Mouse (Mus musculus) CD4-positive, CD25-positive, alpha-beta regulatory T cell, adult 4 months (primary cell): ENCODE results near the gene Apex1. TPM values are rescaled to one million over a fixed set of nuclear protein-coding genes. Genes with fewer than 3 reads are reported as not detected.
"Not testable (repeated sequence)": the region's sequence is repeated elsewhere in the genome, so short reads cannot be mapped to it uniquely, and the experiment has no call there.

Source experiments
- ATAC-seq: one replicate; pipeline ENCODE4 v1.8.0; 2017
- polyA plus RNA-seq, 2 experiments: library from polyadenylated mRNA; unstranded; fragments of 100-300 nt; shearing (Covaris generic); gene quantifications; one replicate each; pipeline ENCODE4 v1.2.1; 2017

The Apex1 gene
- 100 to 1,000 TPM in 1 of 2 experiments, 10 to 100 TPM in 1; 74.0 to 103 TPM for polyA plus RNA-seq

DNA sequence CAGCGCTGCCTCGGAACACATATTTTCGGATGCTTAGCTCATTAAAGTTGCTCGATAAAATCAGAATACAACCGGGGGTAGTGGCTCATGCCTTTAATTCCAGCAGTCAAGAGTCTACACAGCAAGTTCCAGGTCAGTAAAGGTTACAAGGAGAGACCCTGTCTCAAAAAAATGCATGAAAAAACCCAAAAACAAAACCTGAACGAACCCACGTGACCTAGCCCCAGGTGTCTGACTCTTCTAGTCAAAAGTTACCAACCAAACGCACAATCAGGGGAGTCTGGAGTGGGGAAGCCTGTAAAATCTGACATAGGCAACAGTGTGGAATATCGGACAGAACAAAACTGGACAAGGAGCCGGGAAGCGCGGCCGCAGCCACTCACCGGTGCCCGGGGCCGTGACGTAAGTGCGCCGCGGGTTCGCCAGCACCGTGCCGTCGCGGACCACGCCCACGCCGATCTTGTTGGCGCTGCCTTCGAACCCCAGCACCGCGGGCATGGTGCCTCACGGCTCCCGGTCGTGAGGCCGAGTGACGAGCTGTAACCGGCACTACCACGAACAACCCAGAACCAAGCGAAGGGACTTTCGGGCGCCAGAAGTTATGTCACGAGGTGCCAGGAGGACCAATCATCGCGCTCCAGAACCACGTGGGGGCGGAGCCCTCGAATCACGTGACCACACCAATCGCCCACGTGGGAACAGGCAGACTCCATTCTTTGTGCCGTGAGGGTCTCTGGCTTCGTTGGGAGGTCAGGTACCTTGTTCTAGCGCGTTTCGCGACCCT is at the start of gene Apex1, which contains the start of gene Osgep:
Gene Apex1 (plus strand): TSS at position 688 of the 784 bp plus-strand sequence.
Gene Osgep (minus strand): TSS at position 613 of the 784 bp plus-strand sequence.
- ATAC-seq: peak; percentile 94

- no peak for ATAC-seq
Measured at GRCm38 (mm10) chr14:50875175-50875574, 49.6 kb upstream of the Apex1 start.

GRCm38 (mm10) chr14:50875591-50876230 is 49.1 kb upstream of the Apex1 start:
- ATAC-seq: no peak

GRCm38 (mm10) chr14:50876236-50876950 is 48.4 kb upstream of the Apex1 start:
- no peak for ATAC-seq

DNA sequence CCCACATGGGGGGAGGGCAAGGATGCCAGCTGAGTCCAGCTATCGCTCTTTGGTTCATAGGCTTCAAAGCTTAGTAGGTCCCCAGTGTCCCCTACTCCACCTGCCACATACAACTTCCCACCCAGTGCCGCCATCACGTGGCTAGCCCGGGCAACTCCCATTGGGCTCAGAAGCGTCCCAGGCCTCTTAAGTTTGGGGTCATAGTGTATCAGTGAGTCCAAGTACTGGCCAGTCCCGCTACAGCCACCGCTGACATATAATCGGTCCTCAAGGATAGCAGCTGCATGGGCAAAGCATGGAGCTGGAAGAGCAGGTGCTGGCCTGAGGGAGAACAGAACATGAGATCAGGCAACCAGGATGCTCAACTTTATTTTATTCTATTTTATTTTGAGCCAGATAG is 33.1 kb upstream of the Apex1 start:
- ATAC-seq: no peak

- ATAC-seq: no peak
Measured at GRCm38 (mm10) chr14:50892091-50892490, 32.7 kb upstream of the Apex1 start.

- ATAC-seq: no peak
Measured at GRCm38 (mm10) chr14:50892541-50893459, 32.0 kb upstream of the Apex1 start.

- no peak for ATAC-seq
Measured at GRCm38 (mm10) chr14:50895407-50895806, 29.4 kb upstream of the Apex1 start.

GRCm38 (mm10) chr14:50895985-50896746 is 28.6 kb upstream of the Apex1 start:
- ATAC-seq: no peak

- ATAC-seq: no peak
Measured at GRCm38 (mm10) chr14:50896747-50897373, 27.9 kb upstream of the Apex1 start.

DNA sequence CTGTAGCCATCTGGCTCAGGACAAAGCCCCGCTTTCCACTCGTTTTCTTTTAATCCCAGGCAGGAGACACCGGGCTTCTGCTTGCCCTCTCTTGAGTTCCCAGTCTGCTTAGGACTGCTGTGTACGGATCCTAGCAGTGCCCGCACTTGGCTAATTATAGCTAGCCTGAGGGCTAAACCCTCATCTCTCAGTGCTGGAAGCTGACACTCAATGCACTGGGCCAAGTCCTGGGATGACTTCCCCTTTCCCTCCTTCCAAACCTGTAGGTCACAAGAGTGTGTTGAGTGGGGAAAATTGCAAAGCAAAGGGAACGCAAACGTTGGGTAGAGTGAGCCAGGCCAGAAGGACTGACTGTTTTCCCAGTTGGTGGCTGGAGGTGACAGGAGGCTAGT is 27.4 kb upstream of the Apex1 start, which contains the start of gene Klhl33:
Gene Klhl33 (minus strand): TSS at position 134 of the 392 bp plus-strand sequence.
- ATAC-seq: no peak

- ATAC-seq: not testable (repeated sequence)
Measured at GRCm38 (mm10) chr14:50897992-50898391, 26.8 kb upstream of the Apex1 start.

GRCm38 (mm10) chr14:50903973-50904827 is 20.6 kb upstream of the Apex1 start:
- no peak for ATAC-seq

DNA sequence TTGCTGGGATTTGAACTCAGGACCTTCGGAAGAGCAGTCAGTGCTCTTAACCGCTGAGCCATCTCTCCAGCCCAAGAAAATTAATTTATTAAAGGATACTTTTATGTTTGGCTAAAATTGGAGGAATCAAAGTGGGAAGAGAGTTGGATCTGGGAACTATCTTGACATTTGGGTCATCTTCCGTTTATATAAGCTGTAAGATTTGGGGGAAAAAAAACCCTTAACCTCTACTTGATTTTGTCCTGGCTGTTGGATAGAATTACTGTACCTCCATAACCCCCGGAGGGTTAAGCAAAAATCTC is 20.0 kb upstream of the Apex1 start:
- no peak for ATAC-seq

- ATAC-seq: not testable (repeated sequence)
Measured at GRCm38 (mm10) chr14:50905327-50905726, 19.4 kb upstream of the Apex1 start.

DNA sequence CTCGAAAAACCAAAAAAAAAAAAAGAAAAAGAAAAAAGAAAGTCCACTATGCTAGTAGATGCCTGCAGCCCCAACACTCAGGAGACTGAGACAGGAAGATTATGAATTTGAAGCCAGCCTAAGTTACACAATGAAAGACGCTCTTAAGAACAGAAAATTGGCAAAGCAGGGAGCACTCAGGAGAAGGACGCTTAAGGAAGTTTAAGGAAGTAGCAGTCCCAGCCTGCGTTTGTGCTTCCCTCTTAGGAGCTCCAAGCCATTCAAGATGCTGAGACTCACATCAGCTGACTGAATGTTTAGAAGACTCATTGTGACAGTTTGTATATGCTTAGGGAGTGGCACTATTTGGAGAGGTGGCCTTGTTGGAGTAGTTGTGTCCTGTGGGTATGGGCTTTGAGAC is 16.6 kb upstream of the Apex1 start:
- no peak for ATAC-seq

DNA sequence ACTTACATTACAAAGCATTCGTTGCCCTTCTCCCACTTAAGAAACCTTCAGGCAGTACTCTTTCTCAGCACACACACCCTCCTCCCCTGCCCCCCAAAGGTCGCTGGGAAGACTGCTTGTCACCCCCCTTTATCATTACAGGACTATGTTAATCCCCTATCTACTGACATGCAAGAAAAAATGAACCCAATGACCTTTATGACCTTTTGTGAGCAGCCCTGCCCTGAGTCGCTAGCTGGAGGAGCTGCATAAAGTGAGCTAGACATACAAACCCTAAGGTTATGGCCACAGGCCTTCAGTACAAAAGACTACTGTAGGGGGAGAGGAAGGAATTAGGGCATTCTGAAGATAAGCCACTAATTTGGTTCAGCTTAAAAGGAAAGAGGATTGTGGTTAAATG is 13.4 kb upstream of the Apex1 start:
- ATAC-seq: no peak

- not testable (repeated sequence) for ATAC-seq
Measured at GRCm38 (mm10) chr14:50923437-50923836, 1.3 kb upstream of the Apex1 start.

DNA sequence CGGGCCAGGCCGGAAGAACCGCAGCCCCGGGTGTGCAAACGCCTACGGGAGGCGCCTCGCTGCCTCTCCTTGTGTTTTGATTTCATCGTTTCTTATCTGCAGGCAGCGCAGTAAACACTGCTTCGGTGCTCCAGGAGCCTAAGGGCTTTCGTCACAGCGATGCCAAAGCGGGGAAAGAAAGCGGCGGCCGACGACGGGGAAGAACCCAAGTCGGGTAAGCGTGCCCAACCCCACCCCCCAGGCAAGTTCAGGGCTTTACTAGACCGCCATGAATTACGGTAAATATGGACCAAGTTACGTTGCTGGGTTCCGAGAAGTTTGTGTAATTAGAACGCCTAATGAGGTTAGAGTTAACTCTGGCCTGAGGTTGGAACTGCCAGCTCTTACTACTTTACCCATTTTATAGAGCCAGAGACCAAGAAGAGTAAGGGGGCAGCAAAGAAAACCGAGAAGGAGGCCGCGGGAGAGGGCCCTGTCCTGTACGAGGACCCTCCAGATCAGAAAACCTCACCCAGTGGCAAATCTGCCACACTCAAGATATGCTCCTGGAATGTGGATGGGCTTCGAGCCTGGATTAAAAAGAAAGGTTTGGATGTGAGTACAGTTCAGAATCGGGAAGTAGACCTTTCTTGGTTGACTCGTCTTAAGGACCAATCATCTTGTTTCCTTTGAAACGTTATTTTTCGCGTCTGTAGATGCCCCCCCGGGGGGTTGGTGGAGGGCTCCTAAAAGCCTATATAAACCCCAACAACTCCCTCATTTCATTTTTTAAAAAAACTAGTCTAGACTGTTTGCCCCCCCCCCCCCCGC is 548 bp downstream of the Apex1 start:
- ATAC-seq: peak; percentile 24
